Mouse (Mus musculus): ENCODE results near the gene Slc2a4.

The Slc2a4 gene

GRCm38 (mm10) chr11:69948066-69948762 is at the start of gene Slc2a4:
Slc2a4 (minus strand) TSS chr11:69948188.
- peak; percentile 89 for DNase-seq (ENCODE audit: low read depth, low spot score)

GRCm38 (mm10) chr11:69997070-69997509 is 49.1 kb upstream of the Slc2a4 start:
- peak; percentile 92 for DNase-seq (ENCODE audit: low read depth, low spot score)

- peak; percentile 80 for DNase-seq (ENCODE audit: low read depth, low spot score)
Measured at GRCm38 (mm10) chr11:69996161-69997061, 48.4 kb upstream of the Slc2a4 start.

GRCm38 (mm10) chr11:69995391-69995960 is 47.5 kb upstream of the Slc2a4 start, which contains the start of gene Phf23:
Phf23 (plus strand) TSS chr11:69995777.
- DNase-seq (ENCODE audit: low read depth, low spot score) = peak; percentile 98

GRCm38 (mm10) chr11:69994401-69995090 is 46.6 kb upstream of the Slc2a4 start:
- no peak for DNase-seq (ENCODE audit: low read depth, low spot score)

- no peak for DNase-seq (ENCODE audit: low read depth, low spot score)
Measured at GRCm38 (mm10) chr11:69992932-69993331, 44.9 kb upstream of the Slc2a4 start.

- DNase-seq (ENCODE audit: low read depth, low spot score) = no peak
Measured at GRCm38 (mm10) chr11:69992396-69992795, 44.4 kb upstream of the Slc2a4 start.

GRCm38 (mm10) chr11:69991711-69992110 is 43.7 kb upstream of the Slc2a4 start:
- no peak for DNase-seq (ENCODE audit: low read depth, low spot score)

GRCm38 (mm10) chr11:69990850-69991691 is 43.1 kb upstream of the Slc2a4 start, which contains the start of gene Gabarap:
Gabarap (plus strand) TSS chr11:69991143.
- peak; percentile 97 for DNase-seq (ENCODE audit: low read depth, low spot score)

GRCm38 (mm10) chr11:69989949-69990348 is 42.0 kb upstream of the Slc2a4 start:
- no peak for DNase-seq (ENCODE audit: low read depth, low spot score)

- no peak for DNase-seq (ENCODE audit: low read depth, low spot score)
Measured at GRCm38 (mm10) chr11:69984431-69984830, 36.4 kb upstream of the Slc2a4 start.

- DNase-seq (ENCODE audit: low read depth, low spot score) = no peak
Measured at GRCm38 (mm10) chr11:69983377-69983776, 35.4 kb upstream of the Slc2a4 start.

- DNase-seq (ENCODE audit: low read depth, low spot score) = no peak
Measured at GRCm38 (mm10) chr11:69982877-69983276, 34.9 kb upstream of the Slc2a4 start.

GRCm38 (mm10) chr11:69982225-69982624 is 34.2 kb upstream of the Slc2a4 start, which contains the start of gene Elp5:
Elp5 (minus strand) TSS chr11:69982517.
- DNase-seq (ENCODE audit: low read depth, low spot score) = no peak

GRCm38 (mm10) chr11:69981141-69981762 is 33.3 kb upstream of the Slc2a4 start, which contains the start of gene Ctdnep1:
Ctdnep1 (plus strand) TSS chr11:69981156.
- no peak for DNase-seq (ENCODE audit: low read depth, low spot score)

- peak; percentile 92 for DNase-seq (ENCODE audit: low read depth, low spot score)
Measured at GRCm38 (mm10) chr11:69980196-69981140, 32.5 kb upstream of the Slc2a4 start.

- DNase-seq (ENCODE audit: low read depth, low spot score) = no peak
Measured at GRCm38 (mm10) chr11:69979827-69980195, 31.8 kb upstream of the Slc2a4 start.

GRCm38 (mm10) chr11:69976271-69976670 is 28.3 kb upstream of the Slc2a4 start:
- no peak for DNase-seq (ENCODE audit: low read depth, low spot score)

- no peak for DNase-seq (ENCODE audit: low read depth, low spot score)
Measured at GRCm38 (mm10) chr11:69974907-69975306, 26.9 kb upstream of the Slc2a4 start.
